In genomic region chr11:23217430-23217829, GRCm38 (mm10) we compare ENCODE assay signal across 16 mouse cellular contexts. TPM values are rescaled to one million over a fixed set of nuclear protein-coding genes. Genes with fewer than 3 reads are reported as not detected.
DNase-seq lines count a peak whose midpoint lies in the region; ATAC-seq and TF ChIP-seq lines count a peak whose summit lies in the region.
"Had no signal": no experiment of that assay in that cellular context is flagged by ENCODE, and none has a peak within 500 bp of the region (broad histone marks: within the 10 kb centered on the region; RNA-seq: fewer than 3 reads in every experiment).

No protein-coding gene starts in this region.

- H3K4me1 ChIP-seq in kidney, embryonic 16.5 days (ENCODE audit: insufficient read depth, low read length), result no peaks in the 10 kb centered on the region
- H3K4me1 ChIP-seq in kidney, postnatal 0 days (replicated peaks; ENCODE audit: insufficient read depth, low read length), result no peaks in the 10 kb centered on the region
- no peaks in the 10 kb centered on the region for H3K4me1 ChIP-seq in forebrain, embryonic 14.5 days (ENCODE audit: control insufficient read depth, insufficient read depth, low read length)
- H3K4me1 ChIP-seq: limb, embryonic 12.5 days; midbrain, embryonic 10.5 days; neural tube, embryonic 13.5 days had no signal

- 73% methylated on average over 9 of the region's 9 CpGs for WGBS in kidney, embryonic 16.5 days
- WGBS in kidney, postnatal 0 days, result 54% methylated on average over 9 of the region's 9 CpGs
- 21% methylated on average over 7 of the region's 9 CpGs for WGBS in macrophage (ENCODE audit: missing documents)
- WGBS in forebrain, embryonic 14.5 days, result 92% methylated on average over 9 of the region's 9 CpGs

- H3K36me3 ChIP-seq in kidney, embryonic 16.5 days (ENCODE audit: insufficient read depth, low read length), result no peaks in the 10 kb centered on the region
- H3K36me3 ChIP-seq in kidney, postnatal 0 days (ENCODE audit: insufficient read depth, low read length), result no peaks in the 10 kb centered on the region
- H3K36me3 ChIP-seq in macrophage (ENCODE audit: inconsistent target), result no peaks in the 10 kb centered on the region
- no peaks in the 10 kb centered on the region for H3K36me3 ChIP-seq in forebrain, embryonic 14.5 days (ENCODE audit: control insufficient read depth, insufficient read depth, low read length)
- H3K36me3 ChIP-seq: limb, embryonic 12.5 days; midbrain, embryonic 10.5 days; neural tube, embryonic 13.5 days had no signal

- intact Hi-C loops in left cerebral cortex, postnatal 14 days (cut with DNase I), result no loop called here

- no peak overlapping the region for H3K9ac ChIP-seq in kidney, embryonic 16.5 days (replicated peaks; ENCODE audit: low read length)
- H3K9ac ChIP-seq in kidney, postnatal 0 days (ENCODE audit: low read depth, low read length), result no peak overlapping the region
- H3K9ac ChIP-seq in forebrain, embryonic 14.5 days (ENCODE audit: low read length), result no peak overlapping the region
- H3K9ac ChIP-seq: limb, embryonic 12.5 days; neural tube, embryonic 13.5 days had no signal

- no peaks in the 10 kb centered on the region for H3K79me2 ChIP-seq in macrophage (ENCODE audit: inconsistent target)

- no peak overlapping the region for H3K4me2 ChIP-seq in kidney, embryonic 16.5 days (replicated peaks; ENCODE audit: low read depth, low read length)
- H3K4me2 ChIP-seq in kidney, postnatal 0 days (ENCODE audit: low read length), result no peak overlapping the region
- H3K4me2 ChIP-seq in forebrain, embryonic 14.5 days (ENCODE audit: low read length), result no peak overlapping the region
- H3K4me2 ChIP-seq: limb, embryonic 12.5 days; neural tube, embryonic 13.5 days had no signal

- H3K9me3 ChIP-seq in kidney, embryonic 16.5 days (ENCODE audit: low read length), result 0 out of 2 replicates have a peak, but pooled peaks cover 5% of the 10 kb centered on the region
- no peaks in the 10 kb centered on the region for H3K9me3 ChIP-seq in kidney, postnatal 0 days (replicated peaks; ENCODE audit: low read length)
- H3K9me3 ChIP-seq in forebrain, embryonic 14.5 days (replicated peaks; ENCODE audit: control insufficient read depth, low read length), result no peaks in the 10 kb centered on the region
- H3K9me3 ChIP-seq: limb, embryonic 12.5 days; neural tube, embryonic 13.5 days had no signal

- H3K27ac ChIP-seq in kidney, embryonic 16.5 days (ENCODE audit: low read length), result no peak overlapping the region
- H3K27ac ChIP-seq in kidney, postnatal 0 days, result no peak overlapping the region
- peak overlapping the region; percentile 29 for H3K27ac ChIP-seq in macrophage
- no peak overlapping the region for H3K27ac ChIP-seq in forebrain, embryonic 14.5 days (ENCODE audit: low read depth, low read length)
- H3K27ac ChIP-seq: limb, embryonic 12.5 days; midbrain, embryonic 10.5 days; neural tube, embryonic 13.5 days had no signal

- ATAC-seq in kidney, embryonic 16.5 days (ENCODE audit: low FRiP score, low TSS enrichment), result no peak
- ATAC-seq in common myeloid progenitor, adult 5-6 weeks (replicated peaks; ENCODE audit: low read depth, poor library complexity, severe bottlenecking), result peak; percentile 47
- no peak for ATAC-seq in kidney, postnatal 0 days (replicated peaks; ENCODE audit: low FRiP score, low read depth)
- no peak for ATAC-seq in forebrain, embryonic 14.5 days
- ATAC-seq: inflammation-experienced regulatory T-cells, adult 6 months had no signal

- DNase-seq in kidney, adult 11 months, result peak; percentile 4
- DNase-seq in kidney, postnatal 0 days (ENCODE audit: low spot score), result peak; percentile 47
- no peak for DNase-seq in left cerebral cortex, postnatal 14 days (ENCODE audit: low spot score in 2 of 2)
- DNase-seq in forebrain, embryonic 14.5 days (ENCODE audit: low spot score), result no peak
- DNase-seq in urinary bladder, adult 18-20 months (ENCODE audit: low spot score in 2 of 2), result no peak
- DNase-seq: cerebellum, adult 2 months; spleen, adult 18-20 months; thymus, postnatal 36 days had no signal

- H3K4me3 ChIP-seq in kidney, embryonic 16.5 days (ENCODE audit: low read length), result no peak overlapping the region
- no peak overlapping the region for H3K4me3 ChIP-seq in kidney, postnatal 0 days (replicated peaks; ENCODE audit: low read depth, low read length)
- H3K4me3 ChIP-seq in macrophage (ENCODE audit: inconsistent target), result no peak overlapping the region
- H3K4me3 ChIP-seq in forebrain, embryonic 14.5 days (ENCODE audit: low read depth, low read length), result no peak overlapping the region
- H3K4me3 ChIP-seq: limb, embryonic 12.5 days; midbrain, embryonic 10.5 days; neural tube, embryonic 13.5 days had no signal

- TF ChIP-seq CTCF in kidney, postnatal 0 days (IDR thresholded peaks at IDR 0.05; ENCODE audit: low read depth), result no peak

- H3K27me3 ChIP-seq in kidney, embryonic 16.5 days (ENCODE audit: insufficient read depth, low read length), result no peaks in the 10 kb centered on the region
- H3K27me3 ChIP-seq in kidney, postnatal 0 days (ENCODE audit: insufficient read depth, low read length), result no peaks in the 10 kb centered on the region
- no peaks in the 10 kb centered on the region for H3K27me3 ChIP-seq in forebrain, embryonic 14.5 days (replicated peaks; ENCODE audit: control insufficient read depth, insufficient read depth, low read length)
- H3K27me3 ChIP-seq: CH12.LX; limb, embryonic 12.5 days; neural tube, embryonic 13.5 days had no signal

RNA-seq across cellular contexts. Expression of gene Xpo1, which starts 38.4 kb away (rescaled TPM):
- 95.1 and 96.8 TPM in 2 replicates for polyA plus RNA-seq in kidney, embryonic 16.5 days (2015; fragmentation: Nextera tagmentation; extraction: Ambion mirVana)
- 250 and 261 TPM in 2 replicates for total RNA-seq in common myeloid progenitor, adult 5-6 weeks (2017)
- polyA plus RNA-seq in kidney, postnatal 0 days (2015; fragmentation: Nextera tagmentation; extraction: Ambion mirVana), result 45.7 and 49.3 TPM in 2 replicates
- total RNA-seq in macrophage (2018; cell fraction: chromatin; rRNA removed), result 100 to 1,000 TPM in 25 of 26 experiments, 10 to 100 TPM in 1; 90.4 to 707 (median 326) TPM
- 100 to 1,000 TPM in 4 of 26 experiments, 10 to 100 TPM in 22; 38.3 to 104 (median 68.2) TPM for total RNA-seq in macrophage (2018; cell fraction: cytosol; rRNA removed)
- total RNA-seq in macrophage (2018; cell fraction: nucleus; rRNA removed), result 100 to 1,000 TPM in 21 of 26 experiments, 10 to 100 TPM in 5; 54.7 to 300 (median 152) TPM
- 44.6 to 85.9 TPM (median 58.4 TPM) in 3 replicates for polyA plus RNA-seq in macrophage (2018)
- 10 to 100 TPM; 66.8 to 67.1 TPM for total RNA-seq in left cerebral cortex, postnatal 14 days (2021)
- polyA plus RNA-seq in forebrain, embryonic 14.5 days (2014; fragmentation: Nextera tagmentation; extraction: Ambion mirVana), result 94.5 and 114 TPM in 2 replicates

Comparison
In these comparisons a context has a peak if more than half of its experiments do, and no peak if none do; other contexts are left out.
1. DNase-seq: peak in kidney, adult 11 months (single experiment) and kidney, postnatal 0 days (single experiment); none in left cerebral cortex, postnatal 14 days (0 of 2), forebrain, embryonic 14.5 days (single experiment) and urinary bladder, adult 18-20 months (0 of 2).